Mouse (Mus musculus): ENCODE measurements around the gene Gsn.
A peak's percentile ranks its signal among the peaks of the same experiment; 100 is the strongest.

Gsn gene

DNA sequence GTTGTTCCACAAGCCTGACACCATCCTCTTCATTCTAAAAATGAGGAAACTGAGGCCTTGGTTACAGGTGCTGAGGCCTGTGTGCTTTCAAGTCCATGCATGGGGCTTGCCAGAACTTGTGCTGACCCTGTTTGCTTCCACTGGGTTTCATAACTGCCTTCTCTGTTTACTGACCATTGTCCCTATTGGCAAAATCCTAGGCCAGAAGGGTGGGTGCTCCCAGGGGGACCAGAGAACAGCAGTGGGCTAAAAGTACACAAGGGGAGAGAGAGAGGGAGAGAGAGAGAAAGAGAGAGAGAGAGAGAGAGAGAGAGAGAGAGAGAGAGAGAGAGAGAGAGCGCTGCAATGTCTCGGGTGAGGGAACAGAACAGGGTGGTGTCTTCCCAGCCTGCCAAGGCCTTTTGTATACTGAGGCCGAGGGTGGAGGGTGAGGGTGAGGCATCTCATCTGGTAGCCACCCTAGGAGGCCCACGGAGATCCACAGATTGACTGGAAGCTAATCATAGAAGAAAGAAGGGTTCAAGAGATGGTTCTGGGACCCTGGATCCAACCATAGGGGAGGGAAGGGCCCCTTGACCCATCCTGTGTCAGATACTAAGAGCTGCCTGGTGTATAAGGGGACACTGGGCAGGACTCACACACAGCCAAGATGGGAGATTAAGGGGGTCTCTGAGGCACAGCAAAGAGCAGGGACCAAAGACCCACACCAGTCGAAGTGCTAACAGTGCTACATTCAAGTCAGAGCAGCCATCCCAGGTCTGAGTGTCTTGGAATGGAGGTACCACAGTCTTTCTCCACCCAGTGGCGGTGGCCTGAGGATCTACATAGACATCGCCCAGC, 22.4 kb downstream of the Gsn start:
- DNase-seq (ENCODE audit: extremely low spot score, low spot score) = no peak

DNA sequence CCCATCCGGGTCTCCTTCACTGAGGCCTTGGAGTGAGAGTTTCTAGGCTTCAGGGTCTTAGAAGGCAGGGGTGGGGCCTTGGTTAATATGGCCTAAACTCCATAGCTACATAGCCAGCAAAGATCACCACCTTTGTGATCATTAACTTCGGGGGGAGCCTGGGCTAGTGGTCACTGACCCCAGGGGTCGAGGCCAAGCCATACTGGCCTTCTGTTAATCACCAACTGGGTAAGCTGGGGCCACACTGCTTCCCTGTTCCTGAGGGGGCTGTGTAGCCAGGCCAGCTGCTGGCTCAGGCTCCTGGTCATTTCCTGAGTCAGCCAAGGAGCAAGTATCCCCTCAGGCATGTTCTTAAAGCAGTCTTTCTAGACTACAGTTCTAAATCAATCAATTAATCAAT, 23.8 kb downstream of the Gsn start:
- DNase-seq (ENCODE audit: extremely low spot score, low spot score) = no peak

GRCm38 (mm10) chr2:35282214-35282613, 26.0 kb downstream of the Gsn start:
- DNase-seq (ENCODE audit: extremely low spot score, low spot score) = peak; percentile 38

- no peak for DNase-seq (ENCODE audit: extremely low spot score, low spot score)
Observed at GRCm38 (mm10) chr2:35283997-35284396, 27.8 kb downstream of the Gsn start.

- no peak for DNase-seq (ENCODE audit: extremely low spot score, low spot score)
Observed at GRCm38 (mm10) chr2:35285209-35285608, 29.0 kb downstream of the Gsn start.

GRCm38 (mm10) chr2:35287017-35287620, 30.9 kb downstream of the Gsn start:
- no peak for DNase-seq (ENCODE audit: extremely low spot score, low spot score)

GRCm38 (mm10) chr2:35288758-35289635, 32.8 kb downstream of the Gsn start:
- peak; percentile 82 for DNase-seq (ENCODE audit: extremely low spot score, low spot score)

- peak; percentile 56 for DNase-seq (ENCODE audit: extremely low spot score, low spot score)
Observed at GRCm38 (mm10) chr2:35291856-35292255, 35.7 kb downstream of the Gsn start.

DNA sequence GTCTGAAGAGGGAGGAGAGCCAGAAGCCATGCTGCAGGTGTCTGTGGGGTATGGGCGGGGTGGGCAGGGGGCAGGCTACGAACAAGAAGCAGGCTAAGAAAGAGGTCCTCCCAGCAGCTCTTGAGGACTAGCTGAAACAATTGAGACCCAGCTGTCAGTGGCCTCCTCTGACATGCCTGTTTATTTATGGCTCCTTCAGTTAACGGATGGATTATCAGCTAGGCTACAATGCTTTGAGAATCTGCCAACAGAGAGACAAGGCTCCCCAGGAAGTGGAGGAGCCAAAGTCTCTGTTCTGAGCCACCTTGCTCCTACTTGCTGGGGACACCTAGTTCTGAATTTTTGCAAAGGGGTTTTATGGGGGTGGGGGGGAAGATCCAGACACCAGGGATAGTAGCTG, 36.5 kb downstream of the Gsn start:
- DNase-seq (ENCODE audit: extremely low spot score, low spot score) = no peak

DNA sequence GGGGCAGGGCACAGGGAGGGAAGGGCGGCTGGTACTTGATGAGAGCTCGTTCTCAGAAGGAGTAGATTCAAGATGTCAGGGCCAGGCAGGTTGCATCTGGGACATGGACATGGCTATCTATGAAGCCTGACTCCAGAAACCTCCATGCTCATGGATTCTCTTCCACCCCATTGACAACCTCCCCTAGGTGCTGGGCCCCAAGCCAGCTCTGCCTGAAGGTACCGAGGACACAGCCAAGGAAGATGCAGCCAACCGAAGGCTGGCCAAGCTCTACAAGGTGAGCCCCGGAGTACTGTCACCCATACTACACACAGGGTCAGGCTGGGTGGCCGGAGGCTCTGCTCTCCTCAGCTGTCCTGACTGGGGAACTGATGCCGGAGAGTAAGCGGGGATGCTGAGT, 37.1 kb downstream of the Gsn start:
- no peak for DNase-seq (ENCODE audit: extremely low spot score, low spot score)

DNA sequence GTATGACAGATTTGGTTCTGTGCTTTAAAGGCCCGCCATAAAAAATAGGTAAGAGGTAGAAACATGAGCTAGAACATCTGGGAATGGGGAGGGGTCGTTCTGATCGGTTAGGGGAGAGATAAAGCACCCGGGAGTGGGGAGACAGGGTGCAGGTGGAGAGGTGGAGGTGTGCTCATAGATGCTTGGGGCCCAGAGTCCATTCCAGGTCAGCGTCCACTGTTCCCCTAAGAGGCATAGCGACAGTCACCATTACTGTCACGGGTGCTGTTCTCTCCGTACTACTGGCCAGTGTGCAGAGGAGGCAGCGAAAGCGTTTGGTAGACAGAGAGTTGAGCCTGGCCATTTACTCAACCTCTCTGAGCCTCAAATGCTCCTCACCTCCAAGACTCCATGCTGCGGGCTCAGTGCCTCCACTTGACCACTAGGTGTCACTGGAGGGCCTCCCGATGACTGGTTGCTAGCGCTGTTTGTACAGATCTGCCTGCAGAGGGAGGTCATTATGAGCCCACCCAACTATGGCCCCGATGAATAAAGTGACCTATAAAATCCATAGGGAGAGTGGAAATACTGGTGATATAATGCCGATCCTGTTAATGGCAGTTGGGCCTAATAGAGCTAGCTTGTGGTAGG, 41.6 kb downstream of the Gsn start:
- DNase-seq (ENCODE audit: extremely low spot score, low spot score) = peak; percentile 79

GRCm38 (mm10) chr2:35299437-35299836, 43.3 kb downstream of the Gsn start:
- no peak for DNase-seq (ENCODE audit: extremely low spot score, low spot score)

DNA sequence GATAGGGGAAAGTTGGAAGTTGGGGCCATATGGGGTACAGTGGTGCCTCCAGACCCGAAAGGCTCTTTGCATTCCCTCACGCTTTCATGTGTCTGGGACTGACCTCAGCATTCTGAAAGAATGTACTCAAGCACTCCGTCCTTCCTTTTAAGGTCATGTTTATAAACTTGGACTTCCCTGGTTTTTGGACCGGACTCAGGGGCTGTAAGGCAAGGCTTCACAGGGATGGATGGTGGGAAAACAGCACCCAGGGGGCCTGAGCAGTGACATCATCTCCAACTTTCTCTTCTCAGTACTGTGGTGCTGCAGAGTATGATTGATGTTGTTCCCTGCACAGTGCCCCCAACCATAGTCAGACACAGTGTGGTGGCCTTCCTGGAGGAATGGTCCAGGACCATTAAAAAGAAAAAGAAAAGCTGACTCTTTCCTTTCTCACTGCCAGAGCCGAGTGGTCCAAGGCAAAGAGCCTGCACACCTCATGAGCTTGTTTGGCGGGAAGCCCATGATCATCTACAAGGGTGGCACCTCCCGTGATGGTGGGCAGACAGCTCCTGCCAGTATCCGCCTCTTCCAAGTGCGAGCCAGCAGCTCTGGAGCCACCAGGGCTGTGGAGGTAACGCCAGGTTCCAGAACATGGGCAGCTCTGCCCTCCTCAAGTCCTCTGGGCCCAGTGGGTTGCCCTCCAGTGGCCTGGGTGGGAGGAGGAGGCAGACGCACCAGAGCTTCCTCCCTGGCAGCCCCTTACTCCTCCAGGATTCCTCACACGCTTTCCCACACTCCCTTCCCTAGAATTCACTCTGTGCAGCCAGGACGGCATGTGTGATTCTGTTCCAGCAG, 46.1 kb downstream of the Gsn start:
- no peak for DNase-seq (ENCODE audit: extremely low spot score, low spot score)

DNA sequence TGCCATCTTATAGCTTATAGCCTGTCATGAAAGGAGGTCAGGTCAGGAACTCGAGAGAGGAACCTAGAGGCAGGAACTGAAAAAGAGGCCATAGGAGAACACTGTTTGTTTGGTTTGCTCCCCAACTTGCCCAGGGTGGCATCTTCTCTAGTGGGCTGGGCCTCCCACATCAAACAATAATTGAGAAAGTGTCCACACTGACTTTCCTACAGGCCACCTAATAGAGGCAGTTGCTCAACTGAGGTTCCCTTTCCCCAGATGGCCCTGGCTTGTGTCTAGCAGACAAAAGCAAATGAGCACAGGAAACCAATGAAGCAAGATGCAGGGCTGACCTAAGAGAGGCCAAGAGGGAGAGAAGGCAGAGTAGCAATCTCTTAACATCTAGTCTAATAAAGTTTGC, 52.0 kb downstream of the Gsn start:
- DNase-seq (ENCODE audit: extremely low spot score, low spot score) = no peak

DNA sequence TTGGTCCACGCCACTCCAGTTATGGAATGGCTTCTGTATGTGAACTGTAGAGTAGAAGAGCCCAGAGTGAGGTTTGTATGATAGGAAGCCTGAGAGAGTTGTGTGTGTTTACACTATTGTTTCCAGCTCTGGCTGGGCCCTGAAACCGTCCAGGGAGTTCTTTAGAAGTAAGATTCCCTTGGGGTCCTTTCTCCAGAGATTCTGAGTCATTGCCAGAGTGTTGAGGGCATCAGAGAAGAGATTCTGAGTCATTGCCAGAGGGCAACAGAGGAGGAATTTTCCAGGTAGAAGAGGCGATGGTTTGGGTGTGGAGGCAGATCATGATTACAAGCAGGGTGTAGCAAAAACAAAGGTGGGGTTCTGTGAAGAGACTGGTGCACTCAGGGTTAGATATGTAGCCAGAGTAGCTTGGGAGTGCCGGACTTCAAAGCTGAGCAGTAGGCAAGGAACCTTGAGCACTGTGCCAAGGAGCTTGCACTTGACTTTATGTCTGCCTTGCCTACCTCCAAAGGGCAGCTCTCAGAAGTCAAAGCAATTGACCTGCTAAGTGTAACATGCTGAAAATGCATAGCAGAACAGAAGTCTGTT, 53.8 kb downstream of the Gsn start:
- DNase-seq (ENCODE audit: extremely low spot score, low spot score) = no peak

GRCm38 (mm10) chr2:35314300-35314699, 58.1 kb downstream of the Gsn start:
- no peak for DNase-seq (ENCODE audit: extremely low spot score, low spot score)

- no peak for DNase-seq (ENCODE audit: extremely low spot score, low spot score)
Observed at GRCm38 (mm10) chr2:35317604-35318003, 61.4 kb downstream of the Gsn start.

GRCm38 (mm10) chr2:35318405-35318804, 62.2 kb downstream of the Gsn start:
- no peak for DNase-seq (ENCODE audit: extremely low spot score, low spot score)

DNA sequence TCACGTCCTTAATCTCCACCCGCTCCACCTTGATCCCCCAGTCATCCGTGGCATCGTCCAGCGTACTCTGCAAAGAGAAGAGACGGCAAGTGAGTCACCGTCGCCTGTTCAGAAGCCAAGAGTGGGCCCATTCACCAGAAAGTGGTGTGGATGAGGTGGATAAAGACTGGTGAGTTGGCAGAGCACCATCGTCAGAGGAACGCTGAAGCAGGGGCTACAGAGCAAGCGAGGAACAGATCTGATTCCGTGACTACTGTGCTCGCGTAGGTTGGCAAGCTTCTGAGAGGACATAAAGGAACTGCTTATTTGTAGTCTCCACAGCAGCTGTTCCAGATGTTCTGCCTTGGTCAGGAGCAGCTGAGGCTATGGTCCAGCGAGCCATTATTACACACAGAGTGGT, 64.2 kb downstream of the Gsn start:
- DNase-seq (ENCODE audit: extremely low spot score, low spot score) = no peak

DNA sequence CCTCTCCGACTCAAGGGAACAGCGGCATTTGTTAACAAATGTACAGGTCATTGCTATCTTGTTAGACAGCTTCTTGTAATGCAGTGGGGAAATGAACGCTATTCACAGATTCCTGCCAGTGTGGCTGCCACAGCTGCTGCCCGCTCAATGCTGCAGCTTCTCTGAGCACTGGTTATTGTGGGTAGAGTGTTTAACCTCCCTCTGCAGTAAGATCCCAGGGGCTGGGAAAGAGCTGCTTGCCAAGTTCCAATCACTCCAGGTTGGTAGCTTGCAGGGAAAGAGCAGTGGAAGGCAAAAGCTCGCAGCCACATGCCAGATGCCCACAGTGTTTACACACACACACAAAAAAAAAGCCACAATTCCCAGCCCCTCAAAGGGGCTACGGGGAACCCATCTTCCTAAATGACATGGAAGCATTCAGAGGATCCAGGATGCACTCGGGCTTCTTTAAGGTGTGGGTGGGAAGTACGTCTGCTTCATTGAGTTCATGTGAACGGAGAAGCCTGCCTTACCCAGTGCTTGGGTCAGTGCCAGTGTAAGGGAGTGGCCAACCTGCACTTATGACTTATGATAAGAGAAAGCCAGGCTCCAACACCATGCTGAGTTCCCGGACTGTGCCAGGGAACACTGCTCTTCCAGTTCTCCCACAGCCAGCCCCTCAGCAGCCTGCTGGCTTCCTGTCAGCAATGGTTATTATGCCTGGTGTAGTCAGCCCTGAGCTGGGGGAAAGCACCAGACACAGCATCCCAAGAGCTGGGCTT, 66.4 kb downstream of the Gsn start:
- DNase-seq (ENCODE audit: extremely low spot score, low spot score) = no peak

All from neural tube, embryonic 10.5 days (tissue).